Mouse (Mus musculus): ENCODE measurements at regions not wholly inside any gene's neighbourhood (a gene's known extent, or its start where the extent isn't known, plus 50 kb on each side); places are given as distances from the start of the nearest gene placed in this dataset.

GRCm38 (mm10) chr17:4654221-4654620 is 339.9 kb upstream of the Arid1b start:
- no peak for DNase-seq (ENCODE audit: low read depth, low spot score)

DNA sequence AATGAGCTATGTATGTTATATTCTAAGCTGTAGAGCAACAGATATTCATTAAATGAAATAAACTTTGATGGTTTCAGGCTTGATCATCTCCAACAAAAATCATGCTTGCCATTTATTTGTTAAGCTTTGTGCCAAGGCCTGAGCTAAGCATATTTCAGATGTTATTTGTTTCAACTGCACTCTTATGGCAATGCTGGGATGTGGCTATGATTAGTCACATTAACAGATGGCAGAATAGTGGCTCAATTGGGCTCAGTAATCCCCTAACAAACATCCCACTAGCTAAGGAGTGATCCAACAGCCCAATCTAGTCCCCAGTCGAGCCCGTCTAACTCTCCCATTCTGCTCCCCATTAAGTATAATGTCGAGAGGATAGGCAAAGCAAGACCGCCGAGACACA is 332.1 kb upstream of the Arid1b start:
- no peak for DNase-seq (ENCODE audit: low read depth, low spot score)

- DNase-seq (ENCODE audit: low read depth, low spot score), result no peak
Observed at GRCm38 (mm10) chr17:4668511-4668910, 325.6 kb upstream of the Arid1b start.

GRCm38 (mm10) chr17:4673271-4673670 is 320.9 kb upstream of the Arid1b start:
- no peak for DNase-seq (ENCODE audit: low read depth, low spot score)

DNA sequence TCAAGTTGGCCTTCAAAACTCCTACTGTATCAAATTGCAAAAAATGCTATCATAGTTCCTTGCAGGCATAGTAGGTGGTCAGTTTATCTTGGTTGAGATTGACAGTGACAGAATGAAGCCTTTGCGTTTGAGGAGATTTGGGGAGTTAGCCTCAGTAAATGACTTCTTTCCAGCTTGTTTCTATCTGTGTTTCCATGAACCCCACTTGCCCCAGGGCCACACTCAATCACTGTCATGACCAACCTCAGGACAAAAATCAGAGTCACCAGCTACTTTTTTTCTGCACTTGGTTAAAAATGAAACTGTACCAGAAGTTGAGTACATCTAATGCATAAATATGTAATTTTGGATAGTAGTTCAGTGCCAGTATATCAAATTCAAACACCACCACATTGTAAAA is 287.7 kb upstream of the Arid1b start:
- no peak for DNase-seq (ENCODE audit: low read depth, low spot score)

- no peak for DNase-seq (ENCODE audit: low read depth, low spot score)
Observed at GRCm38 (mm10) chr17:4721061-4721460, 273.1 kb upstream of the Arid1b start.

GRCm38 (mm10) chr17:4724031-4724430 is 270.1 kb upstream of the Arid1b start:
- DNase-seq (ENCODE audit: low read depth, low spot score), result no peak

DNA sequence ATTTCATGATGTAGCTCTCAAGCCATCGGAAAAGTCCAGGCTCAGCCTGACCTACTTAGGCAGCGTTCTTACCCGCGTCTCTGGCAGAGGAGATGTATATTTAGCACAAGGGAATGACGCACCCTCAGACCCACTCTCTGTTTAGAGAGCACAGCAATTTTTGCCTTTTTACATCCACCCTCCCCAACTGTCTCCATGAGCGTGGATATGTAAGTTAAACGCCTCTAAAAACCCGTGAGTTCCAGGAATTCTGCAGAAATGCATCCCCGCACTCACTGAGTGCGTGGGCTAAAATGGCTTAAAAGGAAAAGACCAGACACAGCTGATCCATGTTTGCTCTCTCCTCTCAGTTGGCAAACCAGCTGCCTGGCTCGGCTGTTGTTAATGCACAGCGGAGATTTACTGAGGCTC is 267.8 kb upstream of the Arid1b start:
- no peak for DNase-seq (ENCODE audit: low read depth, low spot score)

- DNase-seq (ENCODE audit: low read depth, low spot score), result no peak
Observed at GRCm38 (mm10) chr17:4734412-4734881, 259.7 kb upstream of the Arid1b start.

GRCm38 (mm10) chr17:4735185-4735584 is 258.9 kb upstream of the Arid1b start:
- no peak for DNase-seq (ENCODE audit: low read depth, low spot score)

GRCm38 (mm10) chr17:4736689-4737088 is 257.4 kb upstream of the Arid1b start:
- DNase-seq (ENCODE audit: low read depth, low spot score), result no peak

- no peak for DNase-seq (ENCODE audit: low read depth, low spot score)
Observed at GRCm38 (mm10) chr17:4738717-4739485, 255.2 kb upstream of the Arid1b start.

DNA sequence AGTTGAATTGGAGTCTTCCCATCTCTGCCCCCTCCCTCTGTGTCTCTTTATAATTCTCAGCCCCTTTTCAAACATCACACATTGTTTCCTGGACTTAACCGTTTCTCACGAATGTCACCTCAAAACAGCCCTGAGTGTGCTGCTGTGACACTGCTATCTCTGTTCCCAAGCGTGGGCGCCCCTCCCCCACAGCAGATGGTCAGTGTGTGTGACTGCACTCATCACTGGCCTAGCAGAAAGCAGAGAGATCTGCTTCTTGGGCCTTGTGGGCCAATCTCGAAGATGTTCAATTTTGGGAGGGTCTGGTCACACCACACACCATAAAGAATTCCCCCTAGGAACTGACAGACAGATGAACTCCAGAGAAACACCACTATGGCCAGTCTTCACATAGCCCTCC is 253.3 kb upstream of the Arid1b start:
- no peak for DNase-seq (ENCODE audit: low read depth, low spot score)

DNA sequence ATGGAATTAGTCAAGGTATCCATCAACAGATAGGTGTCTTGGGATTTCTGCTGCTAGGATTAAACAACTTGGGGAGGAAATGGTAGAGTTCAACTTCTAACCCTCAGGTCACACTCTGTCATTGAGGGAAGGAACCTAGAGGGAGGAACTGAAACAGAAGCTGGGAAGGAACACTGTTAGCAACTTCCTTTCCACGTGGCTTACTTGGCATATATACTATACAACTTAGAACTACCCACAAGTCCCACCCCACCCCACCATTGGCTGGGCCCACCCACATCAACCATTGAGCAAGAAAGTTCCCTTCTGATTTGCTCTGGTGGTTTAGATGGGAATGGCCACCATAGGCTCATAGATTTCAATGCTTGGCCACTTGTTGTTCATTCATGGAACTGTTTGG is 251.8 kb upstream of the Arid1b start:
- DNase-seq (ENCODE audit: low read depth, low spot score), result no peak

GRCm38 (mm10) chr17:4762956-4763355 is 231.2 kb upstream of the Arid1b start:
- DNase-seq (ENCODE audit: low read depth, low spot score), result no peak

DNA sequence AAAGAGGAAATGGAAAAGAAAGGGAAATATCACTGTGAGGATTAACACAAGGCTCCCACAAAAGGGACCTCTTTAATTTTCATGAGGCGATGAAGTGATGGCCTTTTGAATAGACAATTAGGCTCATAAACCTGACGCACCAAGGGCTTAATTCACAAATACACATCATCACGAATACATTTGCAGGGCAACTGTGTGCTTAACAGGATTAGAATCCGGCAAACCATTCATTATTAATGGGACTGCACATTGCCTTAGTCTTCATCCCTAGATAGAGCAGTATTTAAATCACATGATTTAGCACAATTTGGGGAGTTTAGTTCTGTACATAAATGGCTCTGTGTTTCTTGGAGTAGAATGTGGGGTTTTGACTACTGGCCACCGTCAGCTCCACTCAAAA is 228.4 kb upstream of the Arid1b start:
- DNase-seq (ENCODE audit: low read depth, low spot score), result no peak

- DNase-seq (ENCODE audit: low read depth, low spot score), result no peak
Observed at GRCm38 (mm10) chr17:4767947-4768522, 226.1 kb upstream of the Arid1b start.

GRCm38 (mm10) chr17:4769284-4769683 is 224.8 kb upstream of the Arid1b start:
- DNase-seq (ENCODE audit: low read depth, low spot score), result no peak

- peak; percentile 29 for DNase-seq (ENCODE audit: low read depth, low spot score)
Observed at GRCm38 (mm10) chr17:4770052-4770451, 224.1 kb upstream of the Arid1b start.

- peak; percentile 26 for DNase-seq (ENCODE audit: low read depth, low spot score)
Observed at GRCm38 (mm10) chr17:4778161-4778560, 216.0 kb upstream of the Arid1b start.

DNA sequence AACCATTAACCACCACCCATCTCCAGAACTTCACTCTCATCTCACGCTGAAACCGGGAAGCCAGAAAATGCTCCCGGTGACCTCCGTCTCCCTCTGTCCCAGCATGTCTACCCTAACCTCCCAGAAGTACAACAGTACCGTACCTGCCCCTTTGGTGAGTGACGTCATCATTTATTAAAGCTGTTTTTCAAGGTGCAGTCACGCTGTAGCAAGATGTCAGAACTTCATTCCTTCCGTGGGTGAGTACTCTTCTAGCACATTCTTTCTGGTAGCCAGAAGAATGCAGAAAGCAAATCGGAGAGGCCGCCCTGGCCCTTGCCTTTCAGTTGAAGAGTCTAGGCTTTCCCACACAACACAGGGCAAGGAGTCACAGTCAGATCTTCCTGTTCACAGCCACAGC is 215.1 kb upstream of the Arid1b start:
- no peak for DNase-seq (ENCODE audit: low read depth, low spot score)

DNA sequence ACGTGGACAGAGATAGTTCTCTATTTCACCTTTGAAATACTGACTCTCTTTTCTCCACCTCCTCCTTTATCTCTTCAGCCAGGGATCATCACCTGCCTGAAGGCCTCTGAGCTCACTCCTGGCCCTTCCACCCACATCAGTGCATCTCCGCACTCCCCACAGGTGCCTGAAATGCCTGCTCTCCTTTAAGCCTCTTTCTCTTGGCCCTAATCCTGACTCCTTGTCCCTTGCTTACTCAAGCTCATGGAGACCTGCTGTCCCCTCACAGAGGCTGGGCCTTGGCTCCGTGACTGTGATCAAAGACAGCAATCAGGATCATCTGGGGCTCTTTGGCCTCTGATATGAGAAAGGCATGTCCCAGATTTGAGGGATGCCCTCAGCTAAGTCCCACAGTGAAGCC is 212.5 kb upstream of the Arid1b start:
- DNase-seq (ENCODE audit: low read depth, low spot score), result no peak

GRCm38 (mm10) chr17:4784296-4784695 is 209.8 kb upstream of the Arid1b start:
- DNase-seq (ENCODE audit: low read depth, low spot score), result no peak
